Mouse (Mus musculus): ENCODE results near the gene Psma2. TPM values are rescaled to one million over a fixed set of nuclear protein-coding genes. Genes with fewer than 3 reads are reported as not detected.

The Psma2 gene
- polyA plus RNA-seq, 1 experiment from 2014 or later: 191 TPM

Other genes starting within 250 kb of the Psma2 start
- gene Hecw1, start 90.0 kb upstream of the Psma2 start, polyA plus RNA-seq (2014; fragmentation: Nextera tagmentation; extraction: Ambion mirVana): 1.2 and 1.4 TPM in 2 replicates
- 114 and 120 TPM in 2 replicates for gene Mrpl32, start 75 bp upstream of the Psma2 start, polyA plus RNA-seq (2014; fragmentation: Nextera tagmentation; extraction: Ambion mirVana)
- gene AW209491, start 16.9 kb downstream of the Psma2 start, polyA plus RNA-seq (2014; fragmentation: Nextera tagmentation; extraction: Ambion mirVana): 28.9 and 30.0 TPM in 2 replicates

Measured in stomach, embryonic 14.5 days (tissue).